28 mouse cellular contexts compared by ENCODE assay signal in genomic region chr16:16825476-16825875, GRCm38 (mm10). TPM values are rescaled to one million over a fixed set of nuclear protein-coding genes. Genes with fewer than 3 reads are reported as not detected.
DNase-seq lines count a peak whose midpoint lies in the region; ATAC-seq and TF ChIP-seq lines count a peak whose summit lies in the region.
"Had no signal": no experiment of that assay in that cellular context is flagged by ENCODE, and none has a peak within 500 bp of the region (broad histone marks: within the 10 kb centered on the region; RNA-seq: fewer than 3 reads in every experiment).

No protein-coding gene starts in this region.

- WGBS in kidney, adult 2 months: 15% methylated on average over 5 of the region's 5 CpGs
- WGBS in kidney, embryonic 14.5 days: 50% methylated on average over 5 of the region's 5 CpGs

- H3K4me1 ChIP-seq in kidney, adult 2 months (ENCODE audit: control insufficient read depth, insufficient read depth, low read length): 0 out of 2 replicates have a peak, but pooled peaks cover 4% of the 10 kb centered on the region
- H3K4me1 ChIP-seq in kidney, embryonic 14.5 days (ENCODE audit: control insufficient read depth, insufficient read depth, low read length): no peaks in the 10 kb centered on the region
- peaks cover 7% of the 10 kb centered on the region for H3K4me1 ChIP-seq in ES-Bruce4 (ENCODE audit: control insufficient read depth, insufficient read depth, low read length)
- H3K4me1 ChIP-seq: hindbrain, embryonic 15.5 days had no signal

- DNase-seq in kidney, adult 2 months: peak; percentile 29
- DNase-seq in R1 (ENCODE audit: low read depth, low spot score): peak; percentile 89
- DNase-seq in layer of hippocampus, adult 9-10 months (ENCODE audit: low spot score): no peak
- no peak for DNase-seq in retina, postnatal 1 day
- DNase-seq: adrenal gland, adult 2 months; adrenal gland, postnatal 14 days; B cell, adult 2 months; cerebellum, adult 11 months; cerebellum, adult 2 months; cerebellum, adult 9-11 months; cerebellum, postnatal 25 days; forebrain, postnatal 0 days; gastrocnemius, adult 2 months; gastrocnemius, postnatal 14 days; heart, adult 11 months had no signal

- H3K27me3 ChIP-seq in kidney, adult 2 months (replicated peaks; ENCODE audit: control insufficient read depth, insufficient read depth, low read length): no peaks in the 10 kb centered on the region
- no peaks in the 10 kb centered on the region for H3K27me3 ChIP-seq in kidney, embryonic 14.5 days (ENCODE audit: control insufficient read depth, insufficient read depth, low read length)
- H3K27me3 ChIP-seq in ES-Bruce4 (ENCODE audit: control insufficient read depth, insufficient read depth, low read length, poor library complexity, severe bottlenecking): no peaks in the 10 kb centered on the region
- H3K27me3 ChIP-seq: embryonic facial prominence, embryonic 12.5 days; embryonic facial prominence, embryonic 15.5 days; hindbrain, embryonic 12.5 days; hindbrain, embryonic 15.5 days had no signal

- no peak for TF ChIP-seq CTCF in kidney, adult 2 months (conservative IDR thresholded peaks at IDR 0.05; ENCODE audit: insufficient read depth, insufficient read length, low read depth, low read length)
- TF ChIP-seq CTCF in ES-Bruce4 (IDR thresholded peaks at IDR 0.05; ENCODE audit: low read depth, low read length): no peak

- no peaks in the 10 kb centered on the region for H3K9me3 ChIP-seq in kidney, embryonic 14.5 days (ENCODE audit: control insufficient read depth, low read length)
- no peaks in the 10 kb centered on the region for H3K9me3 ChIP-seq in ES-Bruce4 (replicated peaks; ENCODE audit: control insufficient read depth, insufficient read depth, low read length, poor library complexity, severe bottlenecking)
- H3K9me3 ChIP-seq: embryonic facial prominence, embryonic 12.5 days; embryonic facial prominence, embryonic 15.5 days; hindbrain, embryonic 12.5 days had no signal

- H3K4me2 ChIP-seq in kidney, embryonic 14.5 days (replicated peaks; ENCODE audit: low read depth, low read length): no peak overlapping the region
- H3K4me2 ChIP-seq: embryonic facial prominence, embryonic 12.5 days; embryonic facial prominence, embryonic 15.5 days; heart, embryonic 11.5 days; hindbrain, embryonic 12.5 days; hindbrain, embryonic 15.5 days had no signal

- no peak overlapping the region for H3K27ac ChIP-seq in kidney, adult 2 months (ENCODE audit: insufficient read depth, low read depth, low read length)
- H3K27ac ChIP-seq in kidney, embryonic 14.5 days (ENCODE audit: low read depth, low read length): no peak overlapping the region
- H3K27ac ChIP-seq in ES-Bruce4 (ENCODE audit: insufficient read depth, low read length): no peak overlapping the region
- H3K27ac ChIP-seq: embryonic facial prominence, embryonic 12.5 days; embryonic facial prominence, embryonic 15.5 days; gastrocnemius, adult 2 months; hindbrain, embryonic 12.5 days; hindbrain, embryonic 15.5 days had no signal

- no peak overlapping the region for H3K9ac ChIP-seq in kidney, embryonic 14.5 days (ENCODE audit: low read depth, low read length)
- no peak overlapping the region for H3K9ac ChIP-seq in ES-Bruce4 (ENCODE audit: low read depth, poor library complexity, severe bottlenecking)
- H3K9ac ChIP-seq: embryonic facial prominence, embryonic 12.5 days; embryonic facial prominence, embryonic 15.5 days; forebrain, postnatal 0 days; hindbrain, embryonic 12.5 days; hindbrain, embryonic 15.5 days had no signal

- TF ChIP-seq EP300 in ES-Bruce4 (IDR thresholded peaks at IDR 0.05; ENCODE audit: insufficient read depth, low read depth, low read length): 0 out of 2 replicates have a peak, but pooled peaks have one; percentile 48

- no peaks in the 10 kb centered on the region for H3K36me3 ChIP-seq in kidney, adult 2 months (ENCODE audit: control insufficient read depth, insufficient read depth, low read length)
- H3K36me3 ChIP-seq in kidney, embryonic 14.5 days (ENCODE audit: control insufficient read depth, insufficient read depth, low read length): no peaks in the 10 kb centered on the region
- no peaks in the 10 kb centered on the region for H3K36me3 ChIP-seq in ES-Bruce4 (ENCODE audit: control insufficient read depth, insufficient read depth, low read length, poor library complexity, severe bottlenecking)
- H3K36me3 ChIP-seq: embryonic facial prominence, embryonic 12.5 days; embryonic facial prominence, embryonic 15.5 days; hindbrain, embryonic 12.5 days had no signal

- H3K4me3 ChIP-seq in kidney, adult 2 months (ENCODE audit: insufficient read depth, low read depth, low read length): no peak overlapping the region
- H3K4me3 ChIP-seq in kidney, embryonic 14.5 days (ENCODE audit: low read length): no peak overlapping the region
- H3K4me3 ChIP-seq in ES-Bruce4 (ENCODE audit: low read depth, low read length): no peak overlapping the region
- H3K4me3 ChIP-seq: embryonic facial prominence, embryonic 12.5 days; embryonic facial prominence, embryonic 15.5 days; gastrocnemius, adult 2 months; hindbrain, embryonic 12.5 days; hindbrain, embryonic 15.5 days had no signal

- no peak for TF ChIP-seq POLR2A in kidney, adult 2 months (IDR thresholded peaks at IDR 0.05; ENCODE audit: low read depth, low read length)
- TF ChIP-seq POLR2A in ES-Bruce4 (IDR thresholded peaks at IDR 0.05; ENCODE audit: insufficient read depth, low read length): no peak

- no peak for ATAC-seq in kidney, embryonic 14.5 days (ENCODE audit: low FRiP score, low TSS enrichment)
- ATAC-seq: forebrain, embryonic 14.5 days; forebrain, postnatal 0 days had no signal

RNA-seq across cellular contexts. Expression of gene Spag6l, which starts 3.8 kb away (rescaled TPM):
- polyA plus RNA-seq in kidney, adult 2 months (2012; rRNA removed): 0.72 and 1.1 TPM in 2 replicates
- 0.60 and 0.77 TPM in 2 replicates for polyA plus RNA-seq in kidney, embryonic 14.5 days (2014; fragmentation: Nextera tagmentation; extraction: Ambion mirVana)
- 0.64 and 1.2 TPM in 2 replicates for polyA plus RNA-seq in ES-Bruce4 (2011; ENCODE audit: insufficient read depth, insufficient read length, low read depth, missing spikeins)
- polyA plus RNA-seq: adrenal gland, adult 2 months had no signal

RNA-seq across cellular contexts. Expression of gene Igll1, which starts 38.3 kb away (rescaled TPM):
- 0.27 and 0.30 TPM in 2 replicates for polyA plus RNA-seq in kidney, adult 2 months (2012; rRNA removed)
- not detected in 2 replicates for polyA plus RNA-seq in kidney, embryonic 14.5 days (2014; fragmentation: Nextera tagmentation; extraction: Ambion mirVana)
- polyA plus RNA-seq in ES-Bruce4 (2011; ENCODE audit: insufficient read depth, insufficient read length, low read depth, missing spikeins): not detected in 2 replicates
- polyA plus RNA-seq: adrenal gland, adult 2 months; cerebellum, adult 2 months; embryonic facial prominence, embryonic 12.5 days; forebrain, embryonic 11.5 days; forebrain, embryonic 14.5 days; forebrain, postnatal 0 days; frontal cortex, adult 2 months; heart, embryonic 11.5 days; heart, embryonic 14.5 days; heart, postnatal 0 days; hindbrain, embryonic 12.5 days; hindbrain, embryonic 15.5 days; intestine, embryonic 14.5 days had no signal

RNA-seq across cellular contexts. Expression of gene Top3b, which starts 45.1 kb away (rescaled TPM):
- polyA plus RNA-seq in kidney, adult 2 months (2012; rRNA removed): 93.6 and 105 TPM in 2 replicates
- polyA plus RNA-seq in kidney, embryonic 14.5 days (2014; fragmentation: Nextera tagmentation; extraction: Ambion mirVana): 55.6 and 81.4 TPM in 2 replicates
- 195 and 196 TPM in 2 replicates for polyA plus RNA-seq in ES-Bruce4 (2011; ENCODE audit: insufficient read depth, insufficient read length, low read depth, missing spikeins)

RNA-seq across cellular contexts. Expression of gene Vpreb1, which starts 45.2 kb away (rescaled TPM):
- polyA plus RNA-seq in kidney, adult 2 months (2012; rRNA removed): 15.2 and 15.7 TPM in 2 replicates
- polyA plus RNA-seq in kidney, embryonic 14.5 days (2014; fragmentation: Nextera tagmentation; extraction: Ambion mirVana): 1.7 and 2.8 TPM in 2 replicates
- polyA plus RNA-seq in ES-Bruce4 (2011; ENCODE audit: insufficient read depth, insufficient read length, low read depth, missing spikeins): 2.6 and 3.4 TPM in 2 replicates
- polyA plus RNA-seq: cerebellum, adult 2 months had no signal

Comparison
In these comparisons a context has a peak if more than half of its experiments do, and no peak if none do; other contexts are left out.
1. DNase-seq: peak in kidney, adult 2 months (single experiment) and R1 (single experiment); none in layer of hippocampus, adult 9-10 months (single experiment) and retina, postnatal 1 day (single experiment).